Mouse (Mus musculus): Measurements from ENCODE around the gene Ahrr. TPM values are rescaled to one million over a fixed set of nuclear protein-coding genes. Genes with fewer than 3 reads are reported as not detected.

Gene Ahrr
- polyA plus RNA-seq, 2 experiments from 2014 or later = 0.15 to 0.16 TPM

DNA sequence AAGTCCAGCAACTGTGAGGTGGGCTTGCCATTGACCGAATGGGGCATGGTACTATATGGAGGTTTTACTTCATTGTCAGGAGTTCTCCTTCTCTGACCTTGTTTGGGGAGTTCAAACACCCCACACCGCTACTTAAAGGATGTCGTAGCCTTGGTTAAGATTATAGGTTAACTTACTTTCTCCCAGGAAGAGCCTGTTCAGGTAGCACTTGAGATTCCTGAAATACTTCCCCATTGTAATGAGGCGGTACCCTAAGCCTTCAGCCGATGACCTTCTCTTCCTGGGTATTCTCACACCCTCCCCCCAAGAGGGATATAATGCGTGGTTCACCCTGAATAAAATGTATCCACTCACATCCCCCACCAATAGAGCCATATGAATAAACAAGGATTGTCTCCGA is 54.6 kb downstream of the Ahrr start:
- no peak for ATAC-seq

DNA sequence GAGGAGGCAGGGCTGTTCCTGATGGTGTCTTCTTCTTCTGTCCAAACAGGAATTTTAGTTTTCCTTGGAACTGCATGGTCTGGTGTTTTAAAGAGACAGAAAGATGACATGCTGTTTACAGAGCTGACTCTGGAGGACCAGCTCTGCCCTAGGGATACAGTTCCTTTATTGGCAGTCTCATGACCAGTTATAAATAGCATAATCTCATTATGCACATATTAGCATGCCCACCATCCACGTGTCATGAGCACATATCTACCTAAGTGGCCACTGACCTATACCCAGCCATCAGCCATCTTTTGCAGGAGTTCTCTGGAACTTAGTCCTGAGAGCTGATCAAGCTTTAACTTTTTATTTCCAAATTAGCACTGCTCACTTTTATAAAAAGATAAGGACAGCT is 71.5 kb downstream of the Ahrr start:
- no peak for ATAC-seq

DNA sequence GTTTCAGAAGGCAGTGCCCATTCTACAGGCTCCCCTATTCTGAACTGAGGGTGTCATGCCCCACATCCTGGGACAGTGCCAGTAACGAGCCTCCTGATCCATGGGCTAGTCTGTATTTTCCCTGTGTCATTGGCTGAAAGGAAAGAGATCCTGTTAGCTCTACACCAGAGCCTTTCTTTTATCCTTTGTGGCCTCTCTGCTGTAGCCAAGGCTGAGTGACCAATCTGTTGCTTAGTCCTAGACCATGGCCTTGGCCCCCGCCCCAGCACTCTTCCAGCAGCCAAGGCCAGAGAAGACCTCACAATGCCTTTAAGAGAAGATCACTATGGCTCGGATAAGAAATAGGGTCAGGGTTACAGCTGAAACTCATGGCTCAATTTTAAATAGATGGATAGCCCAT is 73.7 kb downstream of the Ahrr start:
- no peak for ATAC-seq

DNA sequence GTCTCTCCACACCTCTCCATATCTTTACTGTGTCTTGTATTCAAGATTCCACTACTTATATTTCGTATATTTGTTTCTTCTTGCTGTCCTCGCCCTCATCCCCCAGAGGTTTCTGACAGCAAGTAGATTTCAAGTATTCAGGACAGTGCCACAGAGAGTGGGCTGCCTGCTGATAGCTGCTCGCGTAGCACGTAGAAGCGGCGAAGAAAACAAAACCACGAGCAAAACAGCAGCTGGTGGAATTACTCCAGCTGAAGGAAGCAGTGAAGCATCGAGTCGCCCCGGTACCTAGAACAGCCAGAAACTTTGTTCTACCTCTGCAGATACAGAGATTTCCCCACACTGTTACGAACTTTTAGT is 83.2 kb downstream of the Ahrr start:
- peak; percentile 44 for ATAC-seq

DNA sequence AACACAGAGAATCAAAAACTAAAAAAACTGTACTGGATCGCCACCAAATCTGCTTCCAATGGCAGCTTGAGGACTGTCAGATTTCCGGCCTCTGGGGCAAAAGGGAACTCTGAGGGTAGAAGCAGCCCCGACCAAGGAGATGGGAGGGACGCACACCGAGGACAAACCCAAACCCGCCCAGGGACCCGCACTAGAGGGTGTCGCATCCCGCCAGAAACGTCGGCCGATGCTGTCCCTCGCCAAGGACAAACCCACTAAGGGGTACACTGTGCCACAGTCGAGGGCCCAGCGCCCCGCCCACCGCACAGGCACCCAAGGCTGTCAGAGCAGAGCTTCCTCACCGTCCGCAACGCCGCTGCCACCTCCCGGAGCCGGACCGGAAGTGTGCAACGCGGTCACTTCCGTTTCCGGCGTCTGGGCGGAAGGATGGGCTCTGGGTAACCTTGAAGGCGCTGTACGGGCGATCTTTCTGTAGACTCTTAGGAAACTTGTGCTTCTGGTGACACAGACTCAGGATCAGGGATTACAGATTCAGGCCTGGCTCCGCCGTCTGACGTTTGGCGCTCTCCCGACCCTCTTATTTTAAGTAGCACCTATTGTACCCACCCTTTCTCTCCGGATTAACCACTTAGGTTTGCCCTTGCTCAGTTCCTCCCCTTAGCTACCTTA is 83.7 kb downstream of the Ahrr start, which contains the start of gene Exoc3:
Gene Exoc3 (minus strand): TSS at position 416 of the 669 bp plus-strand sequence.
- ATAC-seq = peak; percentile 95

DNA sequence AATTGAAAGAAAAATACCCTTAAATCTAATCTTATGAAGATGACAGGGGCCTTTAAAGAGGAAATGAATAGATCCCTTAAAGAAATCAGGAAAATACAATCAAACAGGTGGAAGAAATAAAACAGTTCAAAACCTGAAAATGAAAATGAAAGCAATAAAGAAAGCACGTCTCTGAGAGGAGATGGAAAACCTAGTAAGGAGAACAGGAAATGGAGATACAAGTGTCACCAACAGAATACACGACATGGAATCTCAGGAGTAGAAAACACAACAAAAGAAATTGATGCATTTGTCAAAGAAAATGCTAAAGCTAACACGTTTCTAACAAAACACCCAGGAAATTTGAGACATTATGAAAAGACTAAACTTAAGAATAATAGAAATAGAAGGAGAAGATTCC is 95.7 kb downstream of the Ahrr start:
- no peak for ATAC-seq

DNA sequence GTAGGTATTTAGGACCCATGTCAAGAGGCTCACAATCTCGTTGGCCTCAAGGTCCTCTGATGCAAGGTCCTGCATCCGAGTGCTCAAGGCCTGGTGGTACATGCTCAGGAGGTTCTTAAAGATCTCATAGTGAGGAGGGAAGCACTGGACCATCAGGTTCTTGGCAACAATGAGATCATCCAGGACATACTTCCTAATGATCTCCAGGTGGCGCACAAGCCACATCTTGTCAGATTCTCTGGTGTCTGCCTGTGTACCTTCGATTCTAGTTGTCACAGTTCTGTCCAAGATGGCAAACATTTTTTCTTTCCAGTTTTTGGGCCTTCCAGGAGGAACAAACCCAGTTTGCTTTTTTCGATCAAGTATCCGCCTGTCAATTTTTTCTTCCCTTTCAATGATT is 99.5 kb downstream of the Ahrr start:
- no peak for ATAC-seq

DNA sequence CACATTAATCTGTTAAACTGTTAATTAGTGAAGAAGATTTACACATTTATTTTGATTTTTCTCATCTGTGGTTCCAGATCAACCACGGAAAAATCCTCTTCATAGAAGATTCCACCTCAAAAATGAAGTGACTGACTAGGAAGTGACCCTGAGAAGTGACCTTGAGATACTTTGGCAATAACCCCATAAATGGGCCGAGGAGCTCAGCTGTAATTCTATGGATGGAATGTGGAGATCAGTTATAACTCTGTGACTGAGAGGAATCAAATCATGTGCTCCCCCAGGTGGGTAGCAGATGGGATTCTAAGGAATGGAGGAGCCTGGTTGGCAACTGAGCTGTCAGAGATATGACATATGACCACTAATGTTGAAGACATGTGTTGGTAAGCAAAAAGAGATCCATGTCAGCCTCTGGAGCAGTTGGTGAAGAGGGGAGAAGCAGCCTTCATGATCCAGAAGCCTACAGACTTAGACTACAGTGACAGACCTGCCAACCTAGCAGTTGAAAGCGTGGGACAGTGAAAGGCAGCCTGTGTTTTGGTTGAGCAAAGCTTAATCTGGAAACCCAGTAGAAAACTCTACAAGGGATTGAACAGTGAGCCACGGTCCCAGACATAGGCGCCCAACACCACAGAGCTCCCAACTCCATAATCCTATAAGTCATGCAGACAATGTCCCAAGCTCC is 109.0 kb downstream of the Ahrr start:
- no peak for ATAC-seq

DNA sequence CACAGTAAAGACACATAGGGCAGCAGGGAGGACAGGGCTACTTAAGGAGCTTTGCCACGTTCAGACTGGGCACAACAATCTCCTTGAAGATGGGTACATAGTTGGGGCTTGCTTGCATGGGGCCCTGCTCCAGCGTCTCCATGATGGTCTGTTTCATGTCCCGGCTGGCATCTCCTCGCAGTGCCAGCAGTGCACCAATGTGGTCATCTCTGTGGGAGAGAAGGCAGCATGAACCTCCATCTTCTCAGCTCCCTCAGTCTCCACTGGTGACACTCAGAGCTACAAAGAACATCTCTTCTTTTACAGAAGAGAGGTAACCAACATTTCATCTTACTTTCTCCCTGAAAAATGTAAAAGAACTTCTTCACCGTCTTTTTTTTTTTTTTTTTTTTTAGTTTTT is 120.1 kb downstream of the Ahrr start:
- no peak for ATAC-seq

DNA sequence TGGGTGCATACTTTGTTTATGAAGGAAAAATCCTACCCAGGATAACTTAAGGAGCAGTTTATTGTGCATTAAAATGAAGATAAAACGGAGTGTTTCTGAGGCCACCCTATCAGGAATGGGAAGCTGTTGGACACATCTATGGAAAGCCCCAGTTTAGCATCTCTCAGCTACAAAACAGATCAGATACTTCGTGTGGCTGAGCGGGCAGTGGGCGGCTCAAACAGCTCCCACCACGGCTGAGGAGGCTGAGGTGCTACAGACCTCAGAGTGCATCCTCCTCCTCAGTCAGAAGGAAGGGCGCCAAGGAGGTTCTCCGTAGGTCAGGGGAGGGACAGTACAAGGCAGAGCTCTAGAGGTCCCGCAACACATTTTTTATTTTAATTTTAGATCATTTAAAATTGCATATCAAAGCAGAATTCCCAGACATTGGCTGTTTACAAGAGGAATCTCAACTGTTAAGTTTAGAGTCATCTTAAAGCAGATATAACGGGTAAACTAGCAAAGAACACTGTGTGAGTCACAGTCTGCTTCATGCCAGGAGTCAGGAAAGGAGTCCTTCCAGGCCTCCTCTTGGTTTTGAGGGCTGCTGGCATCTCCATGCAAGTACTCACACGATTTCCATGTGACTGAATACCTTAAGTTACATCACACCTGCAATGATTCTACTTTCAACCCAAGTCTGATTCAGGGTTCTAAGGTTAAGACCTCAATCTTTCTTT is 122.5 kb downstream of the Ahrr start:
- ATAC-seq = no peak

DNA sequence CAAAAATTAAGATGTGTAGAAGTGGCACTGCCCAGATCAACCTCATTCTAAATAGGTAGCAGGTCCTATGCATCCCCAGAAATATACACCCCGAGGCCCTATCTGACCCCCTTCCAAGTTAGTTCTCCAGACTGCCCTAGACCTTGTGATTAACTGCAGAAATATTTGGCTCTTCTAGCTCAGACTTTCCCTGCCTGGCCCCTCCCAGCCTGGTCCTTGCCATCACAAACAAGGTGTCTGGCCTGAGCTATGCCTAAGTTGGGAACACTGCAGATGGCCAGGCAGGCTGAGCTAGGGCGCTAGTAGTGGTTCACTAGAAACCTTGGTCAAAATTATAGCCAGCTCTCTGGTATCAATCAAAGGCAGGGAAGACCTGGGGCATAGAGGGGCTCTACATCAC is 124.6 kb downstream of the Ahrr start:
- ATAC-seq = no peak

DNA sequence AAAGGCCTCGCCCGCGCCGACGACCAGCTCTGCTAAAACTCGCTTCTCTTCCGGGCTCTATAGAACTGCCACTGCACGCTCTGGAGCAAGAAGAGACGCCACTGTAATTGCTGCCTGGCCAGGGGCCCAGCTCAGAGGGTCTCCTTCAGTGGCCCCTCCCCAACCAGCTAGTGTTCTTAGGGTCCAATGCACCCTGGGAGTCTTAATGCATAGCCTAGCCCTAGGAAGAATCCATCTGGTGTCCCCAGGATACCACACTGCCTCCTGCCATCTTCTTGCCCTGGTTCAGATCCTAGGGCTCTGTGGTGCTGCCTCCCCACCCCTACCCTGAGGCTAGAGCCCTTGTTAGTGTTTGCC is 125.1 kb downstream of the Ahrr start:
- ATAC-seq = peak; percentile 62

DNA sequence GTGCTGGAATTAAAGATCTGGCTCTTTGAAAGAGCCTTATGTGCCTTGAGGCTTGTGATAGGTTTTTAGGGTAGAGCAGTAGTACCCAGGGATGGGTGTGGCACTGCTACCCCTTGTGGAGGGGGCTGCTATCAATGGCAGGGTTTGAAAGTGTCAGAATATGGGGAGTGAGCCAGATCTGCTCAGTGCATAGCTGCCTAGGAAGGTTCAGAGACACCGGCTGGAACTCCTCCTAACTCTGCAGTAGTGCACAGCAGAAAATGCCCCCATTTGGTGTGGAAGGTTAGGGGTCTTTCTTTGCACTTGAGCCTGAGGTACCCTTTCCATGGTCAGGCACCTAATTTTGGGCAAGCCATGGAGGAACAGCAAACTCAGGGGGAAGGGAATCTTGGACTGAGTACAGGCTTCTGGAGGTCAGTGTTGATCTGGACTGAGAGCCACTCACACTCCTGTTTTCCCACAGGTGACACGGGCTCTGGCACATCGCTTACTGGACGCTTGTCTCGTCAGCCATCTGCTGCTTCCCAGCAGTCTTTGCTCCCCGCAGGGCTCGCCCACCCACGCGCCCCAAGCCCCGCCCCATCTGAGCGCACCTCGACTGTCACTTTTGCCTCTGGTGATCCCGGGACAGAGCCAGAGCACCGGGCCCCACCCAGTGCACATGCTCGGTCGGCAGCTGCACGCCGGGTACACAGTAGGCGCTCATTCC is 125.6 kb downstream of the Ahrr start:
- peak; percentile 85 for ATAC-seq

Other genes starting within 250 kb of the Ahrr start
- gene Cep72, start 230.0 kb downstream of the Ahrr start, polyA plus RNA-seq (2017; shearing (Covaris generic)) = 10 to 100 TPM; 10.2 to 11.0 TPM
- not detected for gene Slc9a3, start 170.9 kb downstream of the Ahrr start, polyA plus RNA-seq (2017; shearing (Covaris generic))
- gene Exoc3, start 83.6 kb downstream of the Ahrr start, polyA plus RNA-seq (2017; shearing (Covaris generic)) = 10 to 100 TPM; 76.7 to 77.9 TPM
- gene Pdcd6, start 25.2 kb upstream of the Ahrr start, polyA plus RNA-seq (2017; shearing (Covaris generic)) = 100 to 1,000 TPM; 172 to 177 TPM
- 100 to 1,000 TPM; 301 to 394 TPM for gene Sdha, start 57.9 kb upstream of the Ahrr start, polyA plus RNA-seq (2017; shearing (Covaris generic))
- gene Ccdc127, start 58.0 kb upstream of the Ahrr start, polyA plus RNA-seq (2017; shearing (Covaris generic)) = 10 to 100 TPM; 32.2 to 34.5 TPM
- not detected for gene Lrrc14b, start 71.7 kb upstream of the Ahrr start, polyA plus RNA-seq (2017; shearing (Covaris generic))
- 1 to 10 TPM; 2.0 to 2.4 TPM for gene Zfp72, start 98.5 kb upstream of the Ahrr start, polyA plus RNA-seq (2017; shearing (Covaris generic))
- gene Ftl1-ps1, start 107.4 kb upstream of the Ahrr start, polyA plus RNA-seq (2017; shearing (Covaris generic)) = 10 to 100 TPM; 66.1 to 95.0 TPM
- 10 to 100 TPM; 24.1 to 25.2 TPM for gene Zfp825, start 201.7 kb upstream of the Ahrr start, polyA plus RNA-seq (2017; shearing (Covaris generic))